Mouse (Mus musculus) CD4-positive, CD25-positive, alpha-beta regulatory T cell, adult 4 months (primary cell): ENCODE measurements around the gene Gm26938. TPM values are rescaled to one million over a fixed set of nuclear protein-coding genes. Genes with fewer than 3 reads are reported as not detected.

Experiments used
- ATAC-seq: one replicate; pipeline ENCODE4 v1.8.0; 2017
- polyA plus RNA-seq, 2 experiments: library from polyadenylated mRNA; unstranded; fragments of 100-300 nt; shearing (Covaris generic); gene quantifications; one replicate each; pipeline ENCODE4 v1.2.1; 2017

The Gm26938 gene
- polyA plus RNA-seq: not detected

DNA sequence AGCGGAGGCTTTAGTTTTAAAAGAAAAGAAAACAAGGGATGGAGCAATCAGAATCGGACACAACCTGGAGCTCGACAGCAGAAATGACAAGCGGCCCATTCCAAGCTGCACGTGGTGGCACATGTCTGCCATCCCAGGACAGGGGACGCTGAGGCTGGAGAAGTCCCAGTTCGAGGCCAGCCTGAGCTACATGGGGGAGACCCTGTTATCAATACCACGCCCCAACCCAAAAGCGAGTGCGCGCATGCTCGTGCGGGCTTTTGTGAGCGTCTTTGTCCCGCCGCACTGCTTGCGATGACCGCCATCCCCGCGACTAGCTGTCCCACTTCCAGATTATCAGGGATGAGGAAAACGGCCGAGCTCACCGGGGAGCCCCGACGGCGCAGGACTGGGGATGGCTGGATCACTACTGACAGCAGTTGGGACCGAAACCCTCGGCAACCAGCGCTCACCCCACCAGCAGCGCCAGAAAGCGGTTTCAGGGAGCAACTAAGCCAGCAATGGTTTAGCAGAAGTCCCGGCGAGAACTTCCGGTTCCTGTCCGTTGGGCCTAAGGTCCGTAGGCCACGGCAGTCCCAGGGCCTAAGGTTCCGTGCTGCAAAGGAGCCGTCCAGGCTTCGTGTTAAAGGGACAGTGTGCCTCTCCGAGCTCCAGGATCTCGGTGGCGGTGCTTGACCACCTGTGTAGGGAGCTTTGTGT, at the start of gene Gm26938, which contains the start of gene Psmg3:
Gene Gm26938 (minus strand): TSS at position 51 of the 699 bp plus-strand sequence.
Gene Psmg3 (minus strand): TSS at position 529 of the 699 bp plus-strand sequence.
- peak; percentile 80 for ATAC-seq

DNA sequence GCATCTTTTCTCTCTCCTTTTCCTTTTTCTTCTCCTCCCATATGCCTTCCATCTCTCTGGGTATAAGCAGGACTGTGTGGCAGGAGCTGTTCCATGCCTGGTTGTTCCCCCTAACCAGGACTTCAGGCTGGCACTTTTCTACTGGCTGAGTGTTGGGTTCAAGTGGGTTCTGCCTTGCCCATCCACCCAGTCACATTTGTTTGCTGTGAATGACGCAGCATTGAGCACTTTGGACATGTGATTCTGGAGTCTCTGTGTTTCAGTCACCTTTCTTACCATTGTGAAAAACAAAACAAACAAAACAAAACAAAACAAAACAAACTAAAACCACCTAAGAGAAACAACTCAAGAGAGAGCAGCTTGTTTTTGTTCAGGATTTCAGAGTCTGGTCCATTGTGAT, 45.3 kb upstream of the Gm26938 start:
- ATAC-seq: no peak

DNA sequence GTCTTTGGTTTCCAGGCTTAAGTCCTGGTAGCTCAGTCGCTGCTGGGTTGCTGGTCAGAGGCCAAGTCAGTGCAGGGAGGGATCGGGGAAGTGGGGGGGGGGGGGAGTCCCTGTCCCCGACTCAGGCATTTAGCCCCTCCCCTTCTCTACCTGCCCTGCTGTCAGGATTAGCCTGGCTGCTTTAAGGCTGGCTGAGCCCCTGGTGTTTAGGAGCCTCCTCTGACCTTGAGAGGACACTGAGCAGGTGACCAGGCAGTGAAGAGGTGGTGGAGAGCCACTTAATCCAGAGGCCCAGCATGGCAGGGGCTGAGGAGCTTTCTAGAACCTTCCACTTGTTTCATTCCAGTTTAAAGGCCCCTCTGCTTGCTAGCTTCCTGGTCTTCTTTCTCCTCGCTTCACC, 44.7 kb upstream of the Gm26938 start:
- ATAC-seq: no peak

DNA sequence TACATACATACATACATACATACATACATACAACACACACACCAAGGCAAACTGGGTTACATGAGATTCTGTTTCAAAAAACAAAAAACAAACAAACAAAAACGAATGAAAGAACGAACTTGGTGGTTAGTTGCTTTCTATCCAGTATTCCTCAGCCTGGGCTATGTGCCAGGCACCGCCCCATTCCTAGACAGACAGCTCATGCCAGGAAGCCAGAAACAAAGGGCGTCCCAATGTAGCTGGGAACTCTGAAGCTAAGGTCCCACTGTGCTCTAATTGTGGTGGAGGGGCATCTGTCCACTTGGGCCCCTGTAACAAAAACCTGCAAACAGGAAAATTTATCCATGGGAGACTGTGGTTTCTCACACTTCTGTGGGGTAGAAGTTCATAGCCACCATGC, 36.6 kb upstream of the Gm26938 start:
- no peak for ATAC-seq

DNA sequence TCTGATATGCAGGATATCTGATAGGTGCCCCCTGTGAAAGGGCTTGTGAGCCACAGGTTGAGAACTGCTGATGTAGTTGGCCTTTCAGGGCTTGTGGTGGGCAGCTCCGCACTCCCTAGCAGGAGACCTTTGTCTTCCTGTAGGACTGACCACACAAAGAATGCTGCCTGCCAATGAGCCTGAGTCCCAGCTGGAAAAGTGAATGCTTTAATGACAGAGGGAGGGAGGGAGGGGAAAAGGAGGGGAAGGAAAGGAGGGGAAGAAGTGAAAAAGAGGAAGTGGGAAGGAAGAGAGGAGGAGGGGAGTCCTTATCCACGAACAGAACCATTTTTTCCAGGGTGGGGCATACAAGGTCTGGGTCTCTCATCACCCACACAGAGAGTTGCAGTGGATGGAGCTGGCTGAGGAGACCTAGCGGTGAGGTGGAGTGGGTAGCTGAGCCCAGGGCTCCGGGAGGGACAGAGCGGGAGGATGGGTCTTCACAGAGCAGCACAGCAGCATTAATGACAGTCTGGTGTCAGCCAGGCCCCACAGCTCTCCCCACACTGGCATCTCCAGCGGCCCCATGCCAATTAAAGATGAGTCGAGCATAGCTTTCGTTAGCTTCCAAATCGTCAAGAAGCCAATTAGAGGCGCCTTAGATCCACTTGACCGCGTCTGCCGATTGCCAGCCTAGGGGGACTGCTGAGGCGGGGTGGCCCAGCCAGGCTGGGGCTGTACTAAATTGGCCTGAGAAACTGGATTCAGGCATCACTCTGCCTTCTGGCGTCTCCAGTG, 34.3 kb upstream of the Gm26938 start:
- no peak for ATAC-seq

DNA sequence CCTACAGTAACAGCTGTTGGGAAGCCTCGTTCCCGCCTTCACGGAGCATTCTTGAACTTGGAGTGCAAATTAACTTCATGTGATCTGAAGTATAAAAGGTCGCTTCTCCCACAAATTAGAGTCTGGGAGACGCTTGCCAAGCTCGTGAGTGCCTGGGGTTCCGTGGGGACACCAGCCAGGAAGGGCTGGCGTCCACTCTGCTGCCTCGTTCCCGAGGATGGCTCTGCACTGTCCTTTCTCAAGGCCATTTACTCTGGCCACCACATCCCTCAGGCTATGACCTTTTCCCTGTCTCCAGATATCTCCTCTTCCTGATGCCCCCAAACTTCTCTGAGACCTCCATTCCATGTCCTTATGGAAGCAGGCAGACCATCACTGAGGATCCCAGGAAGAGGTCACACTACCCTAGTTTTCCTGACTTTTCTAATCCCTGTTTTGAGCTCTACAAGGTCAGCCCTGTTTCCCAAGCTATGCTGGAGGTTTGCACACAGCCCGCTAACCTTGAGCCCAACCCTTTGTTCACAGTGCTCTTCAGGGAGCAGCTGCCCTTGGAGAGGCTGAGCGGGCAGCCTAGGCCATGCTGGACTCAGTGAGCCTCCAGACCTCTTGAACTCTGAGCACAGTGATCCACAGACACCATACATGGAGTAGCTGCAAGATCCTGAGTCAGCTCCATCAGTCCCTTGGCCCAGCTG, 23.6 kb upstream of the Gm26938 start:
- ATAC-seq: no peak

DNA sequence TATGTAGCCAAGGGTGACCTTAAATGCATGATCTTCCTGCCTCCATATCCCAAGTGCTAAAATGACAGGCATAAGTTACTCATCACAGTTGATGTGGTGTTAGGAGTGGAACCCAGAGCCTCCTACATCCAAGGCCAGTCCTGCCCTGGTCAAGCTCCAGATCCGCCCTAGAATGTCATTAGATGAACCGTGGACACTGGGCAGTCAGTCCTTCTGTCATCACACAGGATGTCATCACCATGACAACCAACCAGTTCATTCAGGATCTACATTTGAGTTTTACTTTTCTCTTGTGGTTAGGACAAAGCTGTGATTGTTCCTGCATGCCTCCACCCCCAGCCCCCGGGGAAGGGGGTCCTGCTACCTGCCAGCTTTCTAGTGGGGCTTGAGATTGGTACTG, 12.9 kb upstream of the Gm26938 start:
- ATAC-seq: peak; percentile 29

DNA sequence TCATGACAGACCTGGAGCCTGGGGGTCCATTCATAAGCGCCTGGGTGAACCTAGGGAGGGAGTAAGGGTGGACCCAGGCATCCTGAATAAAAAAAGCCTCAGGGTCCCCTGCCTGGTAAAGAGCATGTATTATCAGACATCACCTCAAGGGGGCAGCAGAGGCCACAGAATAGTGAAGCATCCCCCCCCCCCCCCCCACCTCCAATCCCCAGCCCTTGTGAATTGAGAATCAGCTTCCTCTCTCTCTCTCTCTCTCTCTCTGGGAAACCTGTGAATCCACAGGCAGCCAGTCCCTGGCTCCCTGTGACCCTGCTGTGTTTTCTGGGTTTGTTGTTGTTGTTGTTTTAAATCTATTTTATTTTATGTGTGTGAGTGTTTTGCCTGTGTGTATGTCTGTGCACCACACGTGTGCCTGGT, 12.3 kb upstream of the Gm26938 start:
- ATAC-seq: no peak

DNA sequence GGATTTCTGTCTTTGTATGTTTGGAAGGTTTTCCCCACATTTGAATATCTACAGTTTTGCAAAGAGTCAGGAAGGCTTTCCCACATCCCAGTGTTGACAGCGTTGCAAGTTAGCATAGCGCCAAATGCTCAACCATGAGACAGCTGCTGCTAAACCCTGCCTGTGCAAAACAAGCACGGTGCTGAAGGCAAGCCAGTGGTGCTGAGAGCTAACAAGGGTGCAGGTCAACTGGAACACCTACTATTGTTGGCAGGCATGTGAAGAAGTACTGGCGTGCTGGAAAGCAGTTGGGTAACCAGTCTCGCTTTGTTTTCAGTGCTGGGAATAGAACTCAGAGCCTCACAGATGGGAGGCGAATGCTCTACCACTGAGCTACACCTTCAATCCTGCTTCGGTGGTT, 9.5 kb upstream of the Gm26938 start:
- ATAC-seq: no peak

DNA sequence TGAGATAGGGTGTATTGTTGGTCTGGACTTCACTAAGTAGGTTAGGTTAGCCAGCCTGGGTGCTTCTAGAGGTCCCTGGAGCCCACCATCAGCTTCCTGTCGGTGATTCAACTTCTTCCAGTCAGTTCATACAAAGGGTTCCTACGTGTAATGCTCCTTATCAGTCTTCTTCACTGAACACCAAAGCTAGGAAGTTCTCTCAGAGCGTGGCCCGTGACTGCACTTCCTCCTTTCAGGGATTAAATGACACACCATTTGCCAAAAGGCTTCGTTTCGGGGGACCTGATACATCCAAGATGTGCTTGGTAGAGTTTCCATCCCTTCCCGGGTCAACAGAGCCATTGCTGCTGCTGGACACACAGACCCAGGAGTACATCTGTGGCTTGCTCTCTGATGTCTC, 5.9 kb upstream of the Gm26938 start:
- no peak for ATAC-seq

DNA sequence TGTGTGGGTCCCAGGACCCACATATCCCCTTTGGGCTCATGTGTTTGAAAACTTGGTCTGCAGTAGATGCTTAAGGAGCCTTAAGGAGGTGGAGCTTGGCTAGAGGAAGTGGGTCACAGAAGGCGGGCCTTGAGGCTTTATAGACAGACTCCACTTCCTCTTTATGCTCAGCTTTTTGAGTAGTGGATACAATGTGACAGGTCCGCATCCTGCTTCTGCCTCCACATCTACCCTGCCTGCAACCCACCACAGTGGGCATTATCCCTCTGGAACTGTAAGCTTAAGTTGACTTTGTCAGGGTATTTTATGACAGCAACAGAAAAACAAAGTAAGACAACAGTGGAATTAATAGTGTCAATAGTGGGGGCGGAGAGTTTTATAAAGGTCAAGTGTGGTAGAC, 4.5 kb upstream of the Gm26938 start:
- peak; percentile 93 for ATAC-seq

DNA sequence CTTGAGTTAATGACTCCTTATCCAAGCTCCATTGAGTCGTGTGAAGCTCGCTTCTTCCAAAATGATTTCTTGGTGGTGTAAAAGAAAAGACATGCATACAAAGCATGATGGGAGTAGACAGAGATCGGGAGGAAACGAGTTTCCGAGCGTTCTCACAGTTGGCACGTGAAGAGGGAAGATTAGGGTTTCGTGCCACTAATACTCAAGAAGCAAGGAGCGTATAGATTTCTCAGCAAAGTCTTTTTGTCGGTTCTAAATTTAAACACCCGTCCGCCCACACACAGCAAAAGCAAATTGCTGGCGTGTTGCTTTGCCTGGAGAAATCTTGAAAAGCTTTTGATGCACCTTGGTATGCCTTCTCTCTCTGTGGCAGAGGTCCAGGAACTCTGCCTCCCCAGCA, 3.2 kb upstream of the Gm26938 start:
- no peak for ATAC-seq

DNA sequence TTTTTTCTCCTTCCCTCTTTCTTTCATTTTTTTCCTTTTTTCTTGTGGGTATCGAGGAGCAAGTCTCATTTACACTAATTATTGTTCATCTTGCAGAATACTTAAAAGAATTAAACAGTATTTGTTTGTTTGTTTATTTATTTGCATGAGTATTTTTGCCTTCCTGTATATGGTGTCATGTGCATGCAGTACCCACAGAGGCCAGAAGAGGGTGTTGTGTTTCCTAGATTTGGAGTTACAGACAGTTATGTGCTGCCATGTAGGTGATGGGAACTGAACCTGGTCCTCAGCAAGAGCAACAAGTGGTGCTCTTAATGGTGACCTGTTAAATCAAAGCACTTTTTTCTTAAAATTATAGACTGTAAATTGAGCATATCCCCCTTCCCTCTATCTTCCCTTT, 1.4 kb upstream of the Gm26938 start:
- ATAC-seq: no peak

DNA sequence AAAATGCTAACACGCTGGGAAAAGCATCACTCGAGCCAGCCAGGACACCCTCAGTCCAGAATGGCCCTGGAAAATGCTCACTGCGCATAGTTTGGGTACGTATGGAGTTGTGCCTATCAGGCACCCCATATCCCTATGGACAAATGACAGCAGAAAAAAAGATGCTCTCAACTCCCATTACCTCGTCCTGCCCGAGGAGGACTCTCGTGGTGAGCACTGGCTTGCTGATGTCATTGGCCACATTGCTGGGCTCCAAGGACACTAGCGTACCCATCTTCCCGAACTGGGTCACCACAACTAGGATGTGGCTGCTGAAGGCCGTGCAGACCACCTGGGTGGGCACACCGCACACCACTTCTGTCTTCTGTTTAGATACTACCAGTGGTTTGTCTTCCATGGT, 260 bp downstream of the Gm26938 start:
- no peak for ATAC-seq

DNA sequence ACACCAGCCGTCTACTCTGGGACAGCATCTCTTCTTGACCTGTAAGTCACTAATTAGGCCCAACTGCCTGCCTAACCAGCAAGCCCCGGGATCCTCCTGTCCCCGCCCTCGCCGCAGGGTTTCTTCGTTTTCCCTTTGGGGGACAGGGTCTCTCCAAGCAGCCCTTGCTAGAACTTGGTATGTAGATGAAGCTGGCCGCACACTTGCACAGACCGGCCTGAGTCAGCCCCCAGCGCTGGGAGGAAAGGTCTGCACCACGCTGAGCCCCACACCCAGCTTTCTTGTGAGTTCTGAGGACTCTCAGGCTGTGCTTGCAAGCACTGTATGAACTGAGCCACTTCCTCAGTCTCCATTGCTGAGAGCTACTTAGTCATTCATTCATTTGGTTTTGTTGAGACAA, 1.7 kb downstream of the Gm26938 start:
- ATAC-seq: no peak

DNA sequence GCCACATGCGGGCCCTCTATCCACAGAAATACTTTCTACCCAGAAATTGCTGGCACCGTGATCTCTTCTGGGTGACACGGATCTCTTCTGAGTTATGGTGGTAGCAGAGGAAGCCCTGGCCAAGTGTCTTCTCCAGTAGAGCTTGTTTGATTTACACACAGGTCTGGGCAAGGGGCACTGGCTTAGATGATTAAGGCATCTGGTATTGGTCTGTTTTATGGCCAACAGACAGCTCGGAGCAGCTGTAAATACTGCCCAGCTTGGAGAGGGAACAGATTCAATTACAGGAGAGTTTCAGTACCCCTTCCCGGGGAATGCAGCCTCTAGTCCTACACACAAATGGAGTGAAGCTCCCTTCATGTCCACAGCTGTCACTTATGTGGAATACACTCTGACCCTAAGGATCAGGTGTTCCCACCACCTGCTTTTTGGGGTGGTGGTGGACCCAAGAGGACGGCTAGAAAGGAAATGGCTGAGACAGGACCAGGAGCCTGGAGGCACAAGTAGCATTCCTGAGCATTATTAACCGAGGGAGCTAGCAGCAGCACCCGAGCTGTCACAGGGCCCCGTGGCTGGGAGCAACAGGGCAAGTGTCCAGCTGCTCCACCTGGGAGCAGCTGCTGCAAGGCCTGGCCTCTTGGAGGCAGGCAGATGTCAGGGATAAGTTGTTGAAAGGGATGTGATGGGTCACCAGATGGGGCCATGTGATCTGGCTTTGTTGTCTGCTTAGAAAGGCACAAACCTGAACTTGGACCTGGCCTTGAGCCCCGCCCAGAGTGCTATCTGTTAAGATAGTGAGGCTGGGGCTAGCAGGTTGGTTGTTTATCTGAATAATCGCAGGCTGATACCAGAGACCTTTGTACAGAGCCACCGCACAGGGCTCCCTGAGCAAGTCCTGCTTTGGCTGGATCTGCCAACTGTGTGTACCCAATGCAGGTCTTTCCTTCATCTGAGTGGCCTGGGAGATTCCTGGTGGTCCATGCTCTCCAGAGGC, 4.4 kb downstream of the Gm26938 start:
- ATAC-seq: no peak

DNA sequence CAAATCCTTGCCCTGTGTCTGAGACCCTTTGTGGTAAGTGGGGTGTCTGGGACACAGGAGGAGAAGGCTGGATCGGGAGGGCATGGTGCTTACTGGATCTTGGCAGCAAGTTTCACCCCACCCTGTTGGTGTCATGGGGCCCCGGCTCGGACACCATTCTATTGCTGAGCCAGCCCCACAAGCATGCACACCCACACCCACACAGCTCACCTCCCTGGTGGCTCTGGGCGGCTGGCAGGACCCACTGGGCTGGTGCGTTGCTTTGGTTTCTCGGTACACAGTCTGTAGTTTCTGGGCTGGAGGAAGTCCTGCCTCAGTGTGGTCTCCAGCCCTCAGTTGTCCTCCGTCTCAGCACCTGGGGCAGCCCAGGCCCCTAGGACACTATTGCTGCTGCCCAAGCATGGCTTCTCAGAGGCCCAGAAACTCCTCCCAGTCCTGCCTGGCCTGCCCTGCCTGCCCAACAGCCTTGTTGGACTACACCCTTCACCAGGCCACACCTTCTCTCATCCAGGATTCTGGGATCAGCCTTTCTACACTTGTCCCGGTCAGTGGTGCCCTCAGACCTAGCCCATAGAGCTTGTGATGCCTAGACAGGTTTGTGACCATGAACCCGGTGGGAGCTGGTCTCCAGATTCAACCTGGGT, 6.5 kb downstream of the Gm26938 start, which contains the start of gene Tmem184a:
Gene Tmem184a (minus strand): TSS at position 380 of the 644 bp plus-strand sequence.
- ATAC-seq: no peak

DNA sequence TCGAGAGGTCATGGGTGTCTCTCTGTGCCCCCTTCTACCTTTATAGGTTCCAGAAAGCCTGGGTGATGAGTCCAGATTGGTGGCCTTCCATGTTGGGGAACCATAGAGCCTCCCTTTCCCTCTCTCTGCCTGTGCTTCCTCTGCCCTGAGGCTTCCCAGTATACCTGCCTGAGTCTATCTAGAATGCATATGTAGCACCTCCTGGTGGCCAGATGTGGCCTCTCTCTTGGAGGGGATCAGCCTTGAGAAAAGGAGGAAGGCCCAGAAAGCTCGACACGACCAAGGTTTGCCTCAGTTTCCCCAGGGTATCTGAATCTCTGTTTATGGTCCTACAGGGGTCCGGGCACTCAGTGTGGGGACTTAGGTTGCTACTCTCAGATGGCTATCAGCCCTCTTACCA, 7.4 kb downstream of the Gm26938 start:
- no peak for ATAC-seq

DNA sequence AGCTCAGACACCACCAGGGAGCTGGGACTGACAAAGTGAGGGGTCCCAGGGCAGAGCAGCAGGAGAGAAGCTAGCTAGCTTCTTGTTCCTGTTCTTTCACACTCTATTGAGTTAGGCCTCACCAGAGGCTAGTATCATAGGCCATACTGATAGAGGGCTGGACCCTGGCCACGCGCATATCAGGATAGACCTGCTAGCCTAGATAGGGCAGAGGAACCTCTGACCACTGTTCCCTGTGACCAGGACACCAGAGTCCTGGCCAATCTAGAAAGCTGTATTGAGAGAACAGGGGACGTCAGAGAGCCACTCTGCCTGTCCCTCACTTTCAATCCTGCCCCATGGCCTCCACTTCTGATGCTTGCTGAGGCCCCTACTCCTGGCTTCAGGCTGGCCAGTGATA, 8.2 kb downstream of the Gm26938 start:
- ATAC-seq: no peak

DNA sequence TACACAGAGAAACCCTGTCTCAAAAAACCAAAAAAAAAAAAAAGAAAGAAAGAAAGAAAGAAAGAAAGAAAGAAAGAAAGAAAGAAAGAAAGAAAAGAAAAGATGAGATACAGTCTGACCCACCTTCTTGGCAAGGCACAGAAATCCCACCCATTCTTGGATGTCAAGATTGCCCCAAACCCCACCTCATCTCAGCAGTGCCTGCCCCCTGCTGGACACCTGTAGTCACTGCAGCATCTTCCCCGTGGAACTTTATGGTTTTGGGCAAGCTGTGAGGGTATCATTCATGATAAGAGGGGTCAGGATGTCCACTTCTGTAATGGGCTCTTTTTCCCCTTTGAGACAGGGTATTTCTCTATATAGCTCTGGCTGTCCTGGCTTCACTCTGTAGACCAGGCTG, 8.9 kb downstream of the Gm26938 start:
- no peak for ATAC-seq

DNA sequence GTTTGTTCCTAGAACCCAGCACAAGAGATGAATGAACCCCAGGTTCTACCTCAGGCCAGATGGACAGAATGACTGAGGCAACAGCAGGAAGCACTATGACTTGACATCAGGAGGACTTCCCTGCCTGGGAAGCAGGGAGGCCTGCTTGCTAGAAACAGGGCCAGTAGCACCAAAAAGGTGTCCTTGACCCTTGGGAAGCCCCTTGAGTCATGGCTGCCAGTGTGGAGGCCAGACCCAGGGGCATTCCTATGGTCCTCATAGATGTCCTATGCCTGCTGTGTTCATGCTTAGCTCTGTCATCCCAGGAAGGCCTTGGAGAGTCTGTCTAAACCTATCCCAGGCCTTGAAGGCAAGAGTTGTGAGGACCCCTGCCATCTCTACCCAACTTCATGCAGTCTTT, 9.8 kb downstream of the Gm26938 start:
- no peak for ATAC-seq

DNA sequence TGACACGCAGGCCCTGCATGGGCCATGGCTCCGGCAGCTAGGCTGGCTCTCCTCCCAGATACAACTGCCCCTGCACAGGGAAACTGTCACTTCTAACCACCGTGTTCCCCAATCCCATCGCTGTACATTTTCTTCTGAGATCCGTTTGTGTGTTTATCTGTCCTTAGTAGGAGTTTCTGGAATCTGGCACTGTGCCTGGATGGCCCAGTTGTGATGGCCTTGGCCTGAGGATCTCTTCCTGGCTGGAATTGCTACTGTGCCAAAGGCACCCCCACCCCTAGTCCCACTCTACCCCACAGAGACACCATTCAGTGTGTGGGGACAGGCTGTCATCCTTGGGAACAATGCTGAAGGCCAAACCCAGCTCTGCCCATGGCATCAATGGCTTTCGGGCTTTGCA, 10.2 kb downstream of the Gm26938 start:
- ATAC-seq: no peak
